Mouse (Mus musculus) lung, adult 2 months (tissue): ENCODE results near the gene Hist1h4m. TPM values are rescaled to one million over a fixed set of nuclear protein-coding genes. Genes with fewer than 3 reads are reported as not detected.
"Not testable (repeated sequence)": the region's sequence is repeated elsewhere in the genome, so short reads cannot be mapped to it uniquely, and the experiment has no call there.

Source experiments
- DNase-seq: peaks from one replicate; pipeline ENCODE4 v3.0.0; 2022
- H3K4me1 ChIP-seq: fragments of 200-500 bp; 2 replicates; pipeline ENCODE4 v1.6.1; 2011; ENCODE audit warnings: low read length; ENCODE audit not compliant: control insufficient read depth, insufficient read depth
- H3K4me3 ChIP-seq: fragments of 200-500 bp; replicated peaks from 2 replicates; pipeline ENCODE3; 2011; ENCODE audit warnings: low read depth, mild to moderate bottlenecking, control low read depth, low read length; ENCODE audit errors: extremely low read depth
- CTCF ChIP-seq: fragments of 200-500 bp; IDR thresholded peaks from 2 replicates; pipeline ENCODE4 v1.5.1; 2011; ENCODE audit warnings: mild to moderate bottlenecking, low read length, control low read depth; ENCODE audit not compliant: insufficient read depth
- POLR2A ChIP-seq: fragments of 200-500 bp; IDR thresholded peaks from 2 replicates; pipeline ENCODE4 v1.6.1; 2011; ENCODE audit warnings: low read depth, mild to moderate bottlenecking, control low read depth, low read length, borderline replicate concordance; ENCODE audit errors: extremely low read depth
- WGBS: fragments of 180-500 bp; shearing (Covaris S2); methylation state at CpG from one replicate; pipeline ENCODE4 v1.1.7; 2018; 5-methylcytosine and 5-hydroxymethylcytosine counted together
- polyA plus RNA-seq: library from polyadenylated mRNA; depleted of rRNA; stranded (reverse); fragments of >200 nt; gene quantifications from 2 replicates; pipeline ENCODE4 v1.2.3, GENCODE M21; 2012

Gene Hist1h4m
- polyA plus RNA-seq, 1 experiment = 3.1 TPM

DNA sequence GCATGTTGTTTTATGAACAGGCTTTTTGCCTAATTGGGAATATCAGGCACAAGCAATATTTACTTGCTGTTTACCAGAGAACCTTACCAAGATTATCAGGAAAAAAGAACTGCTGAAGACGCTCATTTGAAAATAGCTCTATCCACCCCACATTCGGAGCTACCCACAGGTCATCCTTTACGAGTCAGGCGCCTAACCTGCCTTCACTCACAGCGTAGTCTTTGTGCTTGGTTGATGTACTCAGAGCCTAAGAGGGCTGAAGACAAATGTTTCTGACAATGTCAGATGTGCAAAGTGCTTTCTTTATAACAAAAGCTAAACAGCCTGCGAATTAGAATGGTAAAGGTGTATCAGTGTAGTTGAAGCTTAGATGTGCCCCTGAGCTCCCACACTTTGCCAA lies 27.2 kb upstream of the Hist1h4m start:
- DNase-seq = no peak
- Histone ChIP-seq H3K4me3 (no peak overlapping the region), H3K4me1 (peaks cover 10% of the 10 kb centered on the region)
- 54% methylated on average over 6 of the region's 6 CpGs for WGBS
- TF ChIP-seq CTCF = no peak
- TF ChIP-seq POLR2A = no peak

DNA sequence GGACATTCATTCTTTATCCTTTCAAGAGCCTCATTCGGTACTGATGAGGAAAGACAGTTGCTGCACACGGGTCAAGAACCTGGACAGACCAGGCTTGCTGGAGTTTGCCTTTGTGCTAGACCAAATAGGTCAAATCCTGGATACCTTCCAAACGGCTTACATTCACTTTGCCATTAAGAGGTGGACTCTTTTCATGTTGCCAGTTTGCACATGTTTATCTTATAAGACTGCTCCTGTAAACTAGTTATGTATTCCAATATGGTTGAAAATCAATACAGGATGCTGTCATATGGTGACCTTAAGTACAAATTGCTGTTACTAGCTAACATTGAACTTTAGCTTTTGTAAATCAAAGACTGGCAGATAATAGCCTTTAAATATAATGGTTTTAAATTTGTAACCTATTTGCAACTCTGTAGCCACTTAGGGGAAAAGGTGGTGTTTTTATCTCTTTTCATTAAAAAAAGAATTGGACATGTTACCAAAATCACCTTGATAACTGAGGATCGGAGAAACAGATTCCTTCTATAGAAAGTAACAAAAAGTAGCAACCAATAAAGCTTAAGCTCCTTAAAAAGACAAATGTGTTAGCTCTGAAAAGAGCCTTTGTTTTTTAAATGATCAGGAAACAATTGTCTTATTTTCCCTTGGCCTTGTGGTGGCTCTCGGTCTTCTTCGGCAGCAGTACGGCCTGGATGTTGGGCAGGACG lies 25.2 kb upstream of the Hist1h4m start:
- TF ChIP-seq CTCF (no peak), POLR2A (no peak)
- DNase-seq = no peak
- no peak overlapping the region for H3K4me3 ChIP-seq
- WGBS = 11% methylated on average over 8 of the region's 8 CpGs
- H3K4me1 ChIP-seq = 0 out of 2 replicates have a peak, but pooled peaks cover 2% of the 10 kb centered on the region

DNA sequence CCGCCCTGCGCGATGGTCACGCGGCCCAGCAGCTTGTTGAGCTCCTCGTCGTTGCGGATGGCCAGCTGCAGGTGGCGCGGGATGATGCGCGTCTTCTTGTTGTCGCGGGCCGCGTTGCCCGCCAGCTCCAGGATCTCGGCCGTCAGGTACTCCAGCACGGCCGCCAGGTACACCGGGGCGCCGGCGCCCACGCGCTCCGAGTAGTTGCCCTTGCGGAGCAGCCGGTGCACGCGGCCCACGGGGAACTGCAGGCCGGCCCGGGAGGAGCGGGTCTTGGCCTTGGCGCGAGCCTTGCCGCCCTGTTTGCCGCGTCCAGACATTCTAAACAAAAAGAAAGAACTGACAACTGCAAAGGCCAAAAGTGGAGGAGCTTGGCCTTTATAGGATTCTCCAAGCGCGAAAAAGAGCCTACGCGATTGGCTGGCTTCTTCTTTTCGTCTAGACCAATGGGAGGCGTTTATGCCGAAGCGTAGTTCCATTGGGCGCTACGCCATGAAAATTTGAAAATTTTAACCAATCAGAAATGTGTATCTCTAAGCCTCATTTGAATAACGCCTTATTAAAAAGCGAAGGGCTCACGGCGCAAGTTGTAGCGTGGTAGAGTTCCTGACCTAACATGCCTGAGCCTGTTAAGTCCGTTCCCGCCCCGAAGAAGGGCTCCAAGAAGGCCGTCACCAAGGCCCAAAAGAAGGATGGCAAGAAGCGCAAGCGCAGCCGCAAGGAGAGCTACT lies 24.5 kb upstream of the Hist1h4m start, which contains the start of the genes Hist1h2an and Hist1h2bp:
Gene Hist1h2an, minus strand, starts transcription at position 320 of the 731 bp plus-strand sequence.
Gene Hist1h2bp, plus strand, starts transcription at position 563 of the 731 bp plus-strand sequence.
- peak within 1 kb of the TSS; percentile 64 for H3K4me3 ChIP-seq
- TF ChIP-seq POLR2A = peak; percentile 44; the same call in 1 of the 2 replicates
- WGBS = 1% methylated on average over 43 of the region's 63 CpGs
- H3K4me1 ChIP-seq = not testable (repeated sequence)
- DNase-seq = peak; percentile 74

DNA sequence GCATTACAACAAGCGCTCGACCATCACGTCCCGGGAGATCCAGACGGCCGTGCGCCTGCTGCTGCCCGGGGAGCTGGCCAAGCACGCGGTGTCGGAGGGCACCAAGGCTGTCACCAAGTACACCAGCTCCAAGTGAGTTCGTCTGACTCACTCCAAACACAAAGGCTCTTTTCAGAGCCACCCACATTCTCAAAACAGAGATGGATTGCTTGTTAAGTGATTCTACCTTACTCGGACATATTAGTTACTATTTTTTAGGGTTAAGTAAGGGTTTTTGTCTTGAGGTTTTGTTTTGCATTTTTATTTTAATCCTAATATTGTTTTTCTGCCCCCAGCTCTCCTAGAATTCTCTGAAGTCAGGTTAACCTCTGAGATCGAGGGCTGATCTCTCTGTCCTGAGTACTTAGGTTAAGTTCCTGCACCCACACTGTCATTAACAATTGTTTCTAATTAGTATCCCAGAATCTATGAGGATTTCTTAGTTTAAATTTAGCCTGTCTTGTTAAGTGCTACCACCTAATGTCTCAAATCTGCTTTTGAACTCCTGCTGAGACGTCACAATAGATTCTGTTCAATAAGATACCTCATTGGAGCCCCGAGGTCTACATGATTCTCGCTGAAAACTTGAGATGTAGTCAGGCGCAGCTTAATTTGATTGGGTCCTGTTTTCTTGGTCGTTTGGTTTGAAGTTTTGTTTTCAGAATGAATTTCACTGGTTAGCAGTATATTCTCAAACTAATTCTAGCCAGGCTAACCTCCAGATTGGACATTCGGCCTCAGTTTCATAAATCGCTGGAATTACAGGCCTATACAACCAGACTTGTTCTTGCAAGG lies 23.6 kb upstream of the Hist1h4m start:
- no peak for DNase-seq
- WGBS = 31% methylated on average over 17 of the region's 21 CpGs
- TF ChIP-seq POLR2A (no peak), CTCF (no peak)
- Histone ChIP-seq H3K4me3 (no peak overlapping the region), H3K4me1 (no peaks in the 10 kb centered on the region)

DNA sequence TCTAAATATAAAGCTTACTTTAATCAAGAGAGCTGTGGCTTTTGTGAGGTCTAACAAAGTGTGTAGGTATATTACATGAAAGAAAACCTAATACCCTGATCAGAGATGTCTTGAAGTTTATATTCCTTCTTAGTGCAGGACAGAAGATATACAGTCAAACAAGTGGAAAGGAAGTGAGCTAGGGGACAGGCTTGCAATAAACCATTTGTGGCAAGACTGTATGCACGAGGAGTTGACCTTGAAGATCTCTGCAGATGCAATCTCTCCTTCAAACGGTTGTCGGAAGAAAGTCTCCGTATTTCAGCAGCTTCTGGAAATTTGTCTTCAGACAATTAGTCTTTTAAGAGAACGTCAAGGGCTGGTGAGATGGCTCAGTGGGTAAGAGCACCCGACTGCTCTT lies 21.6 kb upstream of the Hist1h4m start:
- Histone ChIP-seq H3K4me1 (no peaks in the 10 kb centered on the region), H3K4me3 (no peak overlapping the region)
- no peak for DNase-seq
- WGBS = 45% methylated on average over 6 of the region's 6 CpGs
- TF ChIP-seq CTCF (no peak), POLR2A (no peak)

DNA sequence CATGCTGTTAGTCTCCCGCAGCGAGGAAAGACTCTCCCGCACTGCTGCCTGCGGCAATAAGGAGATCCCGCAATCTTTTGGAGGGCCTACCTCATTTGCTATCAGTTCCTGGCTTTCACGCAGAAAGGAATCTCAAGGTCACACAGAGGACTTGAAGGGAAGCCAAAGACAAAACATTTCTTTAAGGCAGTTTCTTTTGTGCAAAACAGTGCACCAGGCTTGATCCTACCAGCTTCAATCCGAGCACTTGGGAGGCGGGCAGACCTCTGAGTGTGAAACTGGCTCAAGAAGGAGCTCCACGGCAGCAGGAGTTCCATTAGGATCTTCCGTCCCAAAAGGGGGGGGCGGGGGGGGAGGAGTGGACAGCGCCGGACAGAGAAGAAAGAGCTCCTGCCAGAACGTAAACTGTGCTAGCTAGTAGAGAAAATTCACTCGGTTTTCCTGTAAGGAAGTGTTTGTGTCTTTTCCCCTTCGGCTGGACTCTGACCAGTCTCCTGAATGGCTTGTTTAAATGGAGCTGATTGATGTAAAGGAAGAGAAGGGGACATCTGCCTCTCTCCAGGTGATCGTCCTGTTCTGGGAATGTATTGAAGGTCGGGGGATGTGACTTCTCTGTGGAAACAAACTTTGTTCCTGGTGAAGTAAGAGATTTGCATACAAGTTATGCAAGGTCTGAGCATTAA lies 20.8 kb upstream of the Hist1h4m start:
- H3K4me3 ChIP-seq = no peak overlapping the region
- no peak for TF ChIP-seq POLR2A
- 20% methylated on average over 18 of the region's 18 CpGs for WGBS
- no peak for DNase-seq
- no peaks in the 10 kb centered on the region for H3K4me1 ChIP-seq

DNA sequence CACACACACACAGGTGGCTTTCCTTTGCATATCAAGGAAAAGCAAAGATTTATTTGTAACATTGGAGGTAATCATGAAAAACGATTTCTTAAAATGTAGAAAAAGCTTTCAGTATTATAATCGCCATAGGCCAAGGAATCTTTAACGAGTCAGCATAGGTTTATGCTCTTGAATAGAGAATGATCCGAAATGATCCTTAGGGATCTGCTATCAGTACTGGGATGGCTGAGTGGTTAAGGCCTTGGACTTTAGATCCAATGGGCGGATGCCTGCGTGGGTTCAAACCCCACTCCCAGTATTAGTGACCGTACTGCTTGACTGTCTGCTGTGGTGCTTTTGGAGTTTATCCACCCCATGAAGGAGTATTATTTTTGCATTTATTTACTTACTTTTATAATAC lies 16.0 kb upstream of the Hist1h4m start:
- no peak for DNase-seq
- Histone ChIP-seq H3K4me1 (no peaks in the 10 kb centered on the region), H3K4me3 (no peak overlapping the region)
- WGBS = 87% methylated on average over 7 of the region's 7 CpGs
- TF ChIP-seq POLR2A = no peak
- no peak for TF ChIP-seq CTCF

DNA sequence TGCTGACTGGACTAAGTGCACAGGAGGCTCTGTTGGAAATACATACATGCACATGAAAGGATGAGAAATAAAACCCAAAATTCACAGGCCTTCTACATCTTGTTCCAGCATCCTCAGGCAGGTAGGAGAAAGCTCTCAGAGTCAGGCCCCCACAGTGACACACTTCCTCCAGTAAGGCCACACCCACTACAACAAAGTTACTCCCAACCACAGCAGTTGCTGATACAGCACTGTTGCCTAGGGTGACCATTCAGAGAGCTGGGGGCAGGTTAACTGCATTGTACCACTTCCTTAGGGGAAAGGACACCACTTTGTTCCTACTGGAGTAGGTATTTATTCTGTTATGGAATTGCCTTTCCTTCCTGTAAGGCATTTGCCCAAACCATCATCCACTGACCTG lies 14.4 kb upstream of the Hist1h4m start:
- H3K4me3 ChIP-seq, DNase-seq, H3K4me1 ChIP-seq: not testable (repeated sequence)

DNA sequence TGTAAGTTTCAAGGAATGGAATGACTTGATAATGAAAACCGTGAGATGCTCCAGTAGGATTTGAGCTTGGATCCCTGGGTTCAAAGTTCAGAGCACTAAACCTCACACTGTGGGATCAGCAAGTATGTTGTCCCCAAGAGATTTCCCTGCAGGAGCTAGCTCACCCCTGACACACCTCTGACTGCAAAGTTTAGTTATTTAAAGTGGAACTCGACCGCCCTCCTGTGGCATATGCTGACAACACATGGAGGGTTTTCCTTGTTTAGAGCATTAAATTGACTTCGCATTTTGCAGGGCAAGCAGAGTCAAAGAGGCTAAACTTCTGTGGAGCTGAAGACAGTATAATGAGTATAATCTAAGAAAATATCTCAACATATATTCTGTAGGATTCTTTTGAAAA lies 8.5 kb upstream of the Hist1h4m start:
- WGBS = no CpG with 5 or more reads among the region's 4 CpGs
- DNase-seq = not testable (repeated sequence)

DNA sequence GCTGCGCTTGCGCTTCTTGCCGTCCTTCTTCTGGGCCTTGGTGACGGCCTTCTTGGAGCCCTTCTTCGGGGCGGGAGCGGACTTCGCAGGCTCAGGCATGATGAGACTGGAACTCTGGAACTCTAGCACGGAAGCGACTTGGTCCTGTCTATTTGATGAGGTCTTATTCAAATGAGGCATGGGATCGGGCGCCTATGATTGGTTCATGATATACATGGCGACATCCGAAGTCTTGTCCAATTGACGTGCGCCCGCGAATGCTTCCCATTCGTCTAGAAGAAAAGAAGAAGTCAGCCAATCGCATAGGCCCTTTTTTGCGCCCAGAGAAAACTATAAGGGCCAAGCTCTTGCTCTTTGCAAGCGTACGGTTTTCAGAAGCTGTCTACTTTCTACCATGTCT lies 1.5 kb upstream of the Hist1h4m start, which contains the start of the genes Hist1h2bq and Hist1h2ao:
Gene Hist1h2bq, minus strand, starts transcription at position 125 of the 400 bp plus-strand sequence.
Gene Hist1h2ao, plus strand, starts transcription at position 393 of the 400 bp plus-strand sequence.
- DNase-seq, H3K4me3 ChIP-seq, H3K4me1 ChIP-seq: not testable (repeated sequence)
- WGBS = no CpG with 5 or more reads among the region's 23 CpGs

More for the DNA sequence above, 8.5 kb upstream of the Hist1h4m start:
- H3K4me1 ChIP-seq, H3K4me3 ChIP-seq: not testable (repeated sequence)

DNA sequence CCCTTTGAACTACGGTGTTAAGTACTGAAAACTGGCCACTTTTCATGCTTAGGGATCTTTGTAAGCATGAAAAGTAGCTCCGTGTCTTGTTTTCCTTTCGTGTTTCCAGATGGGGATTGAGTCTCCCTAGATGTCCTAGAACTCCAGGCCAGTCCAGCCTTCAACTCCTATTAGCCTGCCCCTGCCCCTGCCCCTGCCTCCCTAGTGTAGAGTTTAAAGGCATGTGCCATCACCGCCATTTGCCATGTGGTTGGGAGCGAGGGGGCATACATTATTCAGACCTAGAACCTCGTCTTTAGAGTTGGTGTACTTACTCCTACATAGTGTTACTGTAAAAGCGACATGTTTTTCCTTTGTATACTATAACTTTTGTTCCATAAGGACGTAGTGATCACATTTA lies 472 bp upstream of the Hist1h4m start:
- no CpG with 5 or more reads among the region's 8 CpGs for WGBS
- not testable (repeated sequence) for H3K4me1 ChIP-seq, H3K4me3 ChIP-seq, DNase-seq

DNA sequence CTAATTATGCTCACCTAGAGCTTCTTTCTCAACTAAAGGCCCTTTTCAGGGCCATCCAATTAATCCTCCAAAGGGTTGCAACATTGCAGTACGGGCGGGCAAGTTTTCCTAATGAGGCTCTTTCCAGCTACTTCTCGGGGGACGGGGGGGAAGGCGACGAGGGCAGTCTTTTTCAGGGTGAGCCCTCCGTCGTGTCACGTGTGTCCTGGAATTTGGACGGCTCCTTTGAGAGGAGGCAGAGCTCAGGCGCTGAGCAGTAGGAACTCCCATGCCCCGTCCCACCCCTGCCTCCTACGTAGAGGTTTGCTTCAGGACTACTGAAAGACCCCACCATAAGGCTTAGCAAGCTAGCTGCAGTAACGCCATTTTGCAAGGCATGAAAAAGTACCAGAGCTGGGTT lies 546 bp downstream of the Hist1h4m start:
- WGBS = under 1% methylated on average over 14 of the region's 14 CpGs
- DNase-seq, H3K4me3 ChIP-seq, H3K4me1 ChIP-seq: not testable (repeated sequence)
